Mouse (Mus musculus): ENCODE measurements around the gene Kcnh1. TPM values are rescaled to one million over a fixed set of nuclear protein-coding genes. Genes with fewer than 3 reads are reported as not detected.

The Kcnh1 gene
- polyA plus RNA-seq, 1 experiment from 2014 or later: 0.56 TPM

GRCm38 (mm10) chr1:192421377-192422166 is 231.0 kb downstream of the Kcnh1 start:
- H3K4me1 ChIP-seq (ENCODE audit: control insufficient read depth, insufficient read depth, low read length): no peaks in the 10 kb centered on the region
- no peaks in the 10 kb centered on the region for H3K9me3 ChIP-seq (ENCODE audit: control insufficient read depth, low read length)
- 88% methylated on average over 14 of the region's 14 CpGs for WGBS
- DNase-seq (ENCODE audit: low spot score, missing footprints) (no peak), ATAC-seq (ENCODE audit: low FRiP score) (no peak)
- H3K36me3 ChIP-seq (ENCODE audit: control insufficient read depth, insufficient read depth, low read length): no peaks in the 10 kb centered on the region
- H3K4me3 ChIP-seq (ENCODE audit: low read depth, low read length): no peak overlapping the region
- H3K9ac ChIP-seq (ENCODE audit: low read length): no peak overlapping the region
- no peak overlapping the region for H3K27ac ChIP-seq (ENCODE audit: low read depth, low read length)
- H3K4me2 ChIP-seq: no peak overlapping the region
- no peaks in the 10 kb centered on the region for H3K27me3 ChIP-seq (ENCODE audit: control insufficient read depth, insufficient read depth, low read length)

GRCm38 (mm10) chr1:192431423-192431822 is 240.8 kb downstream of the Kcnh1 start:
- Histone ChIP-seq H3K9ac (ENCODE audit: low read length) (no peak overlapping the region), H3K4me1 (ENCODE audit: control insufficient read depth, insufficient read depth, low read length) (no peaks in the 10 kb centered on the region), H3K36me3 (ENCODE audit: control insufficient read depth, insufficient read depth, low read length) (no peaks in the 10 kb centered on the region), H3K27me3 (ENCODE audit: control insufficient read depth, insufficient read depth, low read length) (no peaks in the 10 kb centered on the region), H3K4me3 (ENCODE audit: low read depth, low read length) (no peak overlapping the region), H3K27ac (ENCODE audit: low read depth, low read length) (no peak overlapping the region), H3K4me2 (no peak overlapping the region), H3K9me3 (ENCODE audit: control insufficient read depth, low read length) (no peaks in the 10 kb centered on the region)
- ATAC-seq (ENCODE audit: low FRiP score) (no peak), DNase-seq (ENCODE audit: low spot score, missing footprints) (no peak)
- WGBS: 86% methylated on average over 2 of the region's 2 CpGs

GRCm38 (mm10) chr1:192435503-192435902 is 244.9 kb downstream of the Kcnh1 start:
- Histone ChIP-seq H3K4me2 (no peak overlapping the region), H3K27ac (ENCODE audit: low read depth, low read length) (no peak overlapping the region), H3K9me3 (ENCODE audit: control insufficient read depth, low read length) (no peaks in the 10 kb centered on the region), H3K27me3 (ENCODE audit: control insufficient read depth, insufficient read depth, low read length) (no peaks in the 10 kb centered on the region), H3K4me1 (ENCODE audit: control insufficient read depth, insufficient read depth, low read length) (no peaks in the 10 kb centered on the region), H3K9ac (ENCODE audit: low read length) (no peak overlapping the region), H3K36me3 (ENCODE audit: control insufficient read depth, insufficient read depth, low read length) (no peaks in the 10 kb centered on the region), H3K4me3 (ENCODE audit: low read depth, low read length) (no peak overlapping the region)
- DNase-seq (ENCODE audit: low spot score, missing footprints) (no peak), ATAC-seq (ENCODE audit: low FRiP score) (no peak)
- WGBS: 79% methylated on average over 2 of the region's 2 CpGs

- Histone ChIP-seq H3K9ac (ENCODE audit: low read length) (no peak overlapping the region), H3K4me2 (no peak overlapping the region), H3K27ac (ENCODE audit: low read depth, low read length) (no peak overlapping the region), H3K4me1 (ENCODE audit: control insufficient read depth, insufficient read depth, low read length) (no peaks in the 10 kb centered on the region), H3K27me3 (ENCODE audit: control insufficient read depth, insufficient read depth, low read length) (no peaks in the 10 kb centered on the region), H3K9me3 (ENCODE audit: control insufficient read depth, low read length) (no peaks in the 10 kb centered on the region), H3K4me3 (ENCODE audit: low read depth, low read length) (no peak overlapping the region), H3K36me3 (ENCODE audit: control insufficient read depth, insufficient read depth, low read length) (no peaks in the 10 kb centered on the region)
- DNase-seq (ENCODE audit: low spot score, missing footprints) (no peak), ATAC-seq (ENCODE audit: low FRiP score) (no peak)
- 75% methylated on average over 6 of the region's 6 CpGs for WGBS
Measured at GRCm38 (mm10) chr1:192439151-192439837, 248.7 kb downstream of the Kcnh1 start.

- Histone ChIP-seq H3K9me3 (ENCODE audit: control insufficient read depth, low read length) (no peaks in the 10 kb centered on the region), H3K27ac (ENCODE audit: low read depth, low read length) (no peak overlapping the region), H3K27me3 (ENCODE audit: control insufficient read depth, insufficient read depth, low read length) (no peaks in the 10 kb centered on the region), H3K4me3 (ENCODE audit: low read depth, low read length) (no peak overlapping the region), H3K4me1 (ENCODE audit: control insufficient read depth, insufficient read depth, low read length) (no peaks in the 10 kb centered on the region), H3K9ac (ENCODE audit: low read length) (no peak overlapping the region), H3K36me3 (ENCODE audit: control insufficient read depth, insufficient read depth, low read length) (no peaks in the 10 kb centered on the region), H3K4me2 (no peak overlapping the region)
- DNase-seq (ENCODE audit: low spot score, missing footprints): no peak
- ATAC-seq (ENCODE audit: low FRiP score): no peak
- WGBS: 84% methylated on average over 5 of the region's 5 CpGs
Measured at GRCm38 (mm10) chr1:192442772-192443445, 252.3 kb downstream of the Kcnh1 start.

GRCm38 (mm10) chr1:192443998-192444657 is 253.6 kb downstream of the Kcnh1 start:
- H3K27me3 ChIP-seq (ENCODE audit: control insufficient read depth, insufficient read depth, low read length): no peaks in the 10 kb centered on the region
- H3K4me1 ChIP-seq (ENCODE audit: control insufficient read depth, insufficient read depth, low read length): no peaks in the 10 kb centered on the region
- no peak overlapping the region for H3K4me3 ChIP-seq (ENCODE audit: low read depth, low read length)
- no peak overlapping the region for H3K4me2 ChIP-seq
- no peak overlapping the region for H3K9ac ChIP-seq (ENCODE audit: low read length)
- WGBS: 80% methylated on average over 20 of the region's 20 CpGs
- H3K27ac ChIP-seq (ENCODE audit: low read depth, low read length): no peak overlapping the region
- H3K9me3 ChIP-seq (ENCODE audit: control insufficient read depth, low read length): no peaks in the 10 kb centered on the region
- ATAC-seq (ENCODE audit: low FRiP score) (no peak), DNase-seq (ENCODE audit: low spot score, missing footprints) (peak; percentile 90)
- H3K36me3 ChIP-seq (ENCODE audit: control insufficient read depth, insufficient read depth, low read length): no peaks in the 10 kb centered on the region

- Histone ChIP-seq H3K27me3 (ENCODE audit: control insufficient read depth, insufficient read depth, low read length) (no peaks in the 10 kb centered on the region), H3K4me1 (ENCODE audit: control insufficient read depth, insufficient read depth, low read length) (no peaks in the 10 kb centered on the region), H3K4me2 (no peak overlapping the region), H3K9ac (ENCODE audit: low read length) (no peak overlapping the region), H3K36me3 (ENCODE audit: control insufficient read depth, insufficient read depth, low read length) (no peaks in the 10 kb centered on the region), H3K4me3 (ENCODE audit: low read depth, low read length) (no peak overlapping the region), H3K27ac (ENCODE audit: low read depth, low read length) (no peak overlapping the region), H3K9me3 (ENCODE audit: control insufficient read depth, low read length) (no peaks in the 10 kb centered on the region)
- DNase-seq (ENCODE audit: low spot score, missing footprints) (no peak), ATAC-seq (ENCODE audit: low FRiP score) (0 out of 2 replicates have a peak, but pooled peaks have one; percentile 52)
- 49% methylated on average over 7 of the region's 7 CpGs for WGBS
Measured at GRCm38 (mm10) chr1:192444658-192445447, 254.3 kb downstream of the Kcnh1 start.

- WGBS: 70% methylated on average over 5 of the region's 5 CpGs
- ATAC-seq (ENCODE audit: low FRiP score) (no peak), DNase-seq (ENCODE audit: low spot score, missing footprints) (no peak)
- no peaks in the 10 kb centered on the region for H3K36me3 ChIP-seq (ENCODE audit: control insufficient read depth, insufficient read depth, low read length)
- no peak overlapping the region for H3K9ac ChIP-seq (ENCODE audit: low read length)
- no peak overlapping the region for H3K27ac ChIP-seq (ENCODE audit: low read depth, low read length)
- no peaks in the 10 kb centered on the region for H3K9me3 ChIP-seq (ENCODE audit: control insufficient read depth, low read length)
- H3K27me3 ChIP-seq (ENCODE audit: control insufficient read depth, insufficient read depth, low read length): no peaks in the 10 kb centered on the region
- H3K4me3 ChIP-seq (ENCODE audit: low read depth, low read length): no peak overlapping the region
- no peak overlapping the region for H3K4me2 ChIP-seq
- no peaks in the 10 kb centered on the region for H3K4me1 ChIP-seq (ENCODE audit: control insufficient read depth, insufficient read depth, low read length)
Measured at GRCm38 (mm10) chr1:192446158-192446557, 255.6 kb downstream of the Kcnh1 start.

Data from midbrain, embryonic 11.5 days (tissue).